Mouse (Mus musculus) stomach, postnatal 0 days (tissue): ENCODE measurements at regions not wholly inside any gene's neighbourhood (a gene's known extent, or its start where the extent isn't known, plus 50 kb on each side); places are given as distances from the start of the nearest gene placed in this dataset.

Experiments used
- CTCF ChIP-seq: IDR thresholded peaks from 2 replicates; pipeline ENCODE4 v1.5.1; 2016; ENCODE audit warnings: antibody characterized with exemption, low read depth, mild to moderate bottlenecking, moderate library complexity
- EP300 ChIP-seq: optimal IDR thresholded peaks from 2 replicates; pipeline ENCODE3; 2016; ENCODE audit warnings: antibody characterized with exemption

DNA sequence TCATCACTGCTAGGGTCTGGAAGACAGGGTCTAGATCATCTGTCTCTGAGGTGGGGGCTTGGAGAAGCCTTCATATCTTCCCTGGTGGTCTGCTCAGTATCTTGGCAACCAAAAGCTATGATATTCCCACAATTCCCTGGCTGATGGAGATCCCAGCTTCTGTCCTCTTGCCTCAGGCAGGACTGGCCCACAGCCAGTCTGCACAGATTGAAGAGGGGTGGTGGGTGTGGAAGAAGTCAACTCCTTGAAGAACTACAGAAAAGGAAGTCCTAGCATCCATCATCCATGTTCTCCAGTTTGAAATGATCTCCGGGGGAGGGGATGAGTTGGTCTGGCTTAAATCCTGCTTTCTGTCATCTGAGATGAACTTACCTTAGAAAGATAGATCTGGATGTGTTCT, 134.8 kb downstream of the Trim29 start:
- no peak for TF ChIP-seq CTCF
- no peak for TF ChIP-seq EP300
